Comparison of ENCODE assay signal across 8 mouse cellular contexts in the genomic region with DNA sequence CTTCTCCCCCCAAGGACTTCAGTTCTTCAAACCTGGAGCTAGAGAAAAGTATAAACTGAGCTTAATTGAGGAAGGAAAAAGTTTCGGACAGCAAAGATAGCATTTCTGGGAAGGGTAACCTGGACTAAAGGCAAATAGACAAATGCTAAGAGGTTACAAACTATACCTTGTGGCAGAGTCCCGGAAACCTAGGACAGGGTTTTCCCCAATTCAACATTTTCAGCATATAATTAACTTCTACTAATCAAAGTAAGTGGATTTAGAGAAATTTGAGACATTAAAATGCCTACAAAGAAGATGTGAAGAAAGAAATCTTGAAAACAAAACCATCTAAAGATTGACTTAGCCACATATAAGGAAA. TPM values are rescaled to one million over a fixed set of nuclear protein-coding genes. Genes with fewer than 3 reads are reported as not detected.
A peak's percentile ranks its signal among the peaks of the same experiment; 100 is the strongest.
DNase-seq lines count a peak whose midpoint lies in the region; ATAC-seq and TF ChIP-seq lines count a peak whose summit lies in the region.

No protein-coding gene starts in this region.

- H3K36me3 ChIP-seq in neural tube, embryonic 11.5 days (ENCODE audit: control insufficient read depth, insufficient read depth, low read length): 0 out of 2 replicates have a peak, but pooled peaks cover under 1% of the 10 kb centered on the region
- peaks cover 2% of the 10 kb centered on the region for H3K36me3 ChIP-seq in limb, embryonic 13.5 days
- peaks cover 2% of the 10 kb centered on the region; the same call in 1 of the 2 replicates for H3K36me3 ChIP-seq in stomach, embryonic 14.5 days (ENCODE audit: control insufficient read depth, insufficient read depth, low read length)

- peak overlapping the region; percentile 95 for H3K4me3 ChIP-seq in cerebellum, adult 2 months (replicated peaks; ENCODE audit: insufficient read depth, low read depth, low read length)
- H3K4me3 ChIP-seq in neural tube, embryonic 11.5 days (ENCODE audit: low read depth, low read length): peak overlapping the region; percentile 73
- H3K4me3 ChIP-seq in limb, embryonic 13.5 days: peak overlapping the region; percentile 82
- H3K4me3 ChIP-seq in stomach, embryonic 14.5 days (ENCODE audit: low read depth, low read length): peak overlapping the region; percentile 92

- TF ChIP-seq CTCF in cerebellum, adult 2 months (IDR thresholded peaks at IDR 0.05; ENCODE audit: borderline replicate concordance, insufficient read depth, low read depth, low read length): no peak

- peak overlapping the region; percentile 67 for H3K4me2 ChIP-seq in neural tube, embryonic 11.5 days (ENCODE audit: low read depth)
- peak overlapping the region; percentile 71 for H3K4me2 ChIP-seq in limb, embryonic 13.5 days (replicated peaks)
- H3K4me2 ChIP-seq in stomach, embryonic 14.5 days (replicated peaks; ENCODE audit: low read depth, low read length): peak overlapping the region; percentile 76

- ATAC-seq in neural tube, embryonic 11.5 days (ENCODE audit: insufficient read depth, low FRiP score, low TSS enrichment): no peak; the same call in 1 of the 2 replicates
- peak; percentile 6; the same call in 1 of the 2 replicates for ATAC-seq in limb, embryonic 13.5 days (ENCODE audit: low FRiP score, low read depth)
- ATAC-seq in stomach, embryonic 14.5 days (ENCODE audit: insufficient number of reproducible peaks, insufficient read depth, low FRiP score, low read depth): 0 out of 2 replicates have a peak, but pooled peaks have one; percentile 5

- H3K9me3 ChIP-seq in neural tube, embryonic 11.5 days (ENCODE audit: control insufficient read depth, low read length): no peaks in the 10 kb centered on the region
- peaks cover 5% of the 10 kb centered on the region; the same call in 1 of the 2 replicates for H3K9me3 ChIP-seq in limb, embryonic 13.5 days
- 0 out of 2 replicates have a peak, but pooled peaks cover 4% of the 10 kb centered on the region for H3K9me3 ChIP-seq in stomach, embryonic 14.5 days (ENCODE audit: control insufficient read depth, low read depth, low read length)

- H3K4me1 ChIP-seq in cerebellum, adult 2 months (ENCODE audit: control insufficient read depth, insufficient read depth, low read length): no peaks in the 10 kb centered on the region
- H3K4me1 ChIP-seq in neural tube, embryonic 11.5 days (ENCODE audit: control insufficient read depth, insufficient read depth, low read length): peaks cover 9% of the 10 kb centered on the region
- peaks cover 17% of the 10 kb centered on the region for H3K4me1 ChIP-seq in limb, embryonic 13.5 days
- peaks cover 15% of the 10 kb centered on the region for H3K4me1 ChIP-seq in stomach, embryonic 14.5 days (ENCODE audit: control insufficient read depth, insufficient read depth, low read length)

- no peak overlapping the region for H3K9ac ChIP-seq in neural tube, embryonic 11.5 days (ENCODE audit: low read length)
- peak overlapping the region; percentile 89; the same call in 1 of the 2 replicates for H3K9ac ChIP-seq in limb, embryonic 13.5 days
- no peak overlapping the region for H3K9ac ChIP-seq in stomach, embryonic 14.5 days (replicated peaks; ENCODE audit: low read depth, low read length)

- no peak overlapping the region for H3K27ac ChIP-seq in cerebellum, adult 2 months (ENCODE audit: insufficient read depth, low read length)
- H3K27ac ChIP-seq in neural tube, embryonic 11.5 days (ENCODE audit: low read depth, low read length): no peak overlapping the region
- no peak overlapping the region for H3K27ac ChIP-seq in limb, embryonic 13.5 days
- peak overlapping the region; percentile 78; the same call in 1 of the 2 replicates for H3K27ac ChIP-seq in stomach, embryonic 14.5 days (ENCODE audit: low read length)

- WGBS in cerebellum, adult 2 months: 82% methylated on average over 2 of the region's 2 CpGs
- WGBS in neural tube, embryonic 11.5 days: 88% methylated on average over 2 of the region's 2 CpGs
- WGBS in limb, embryonic 13.5 days: 87% methylated on average over 2 of the region's 2 CpGs
- WGBS in stomach, embryonic 14.5 days: 78% methylated on average over 2 of the region's 2 CpGs

- DNase-seq in cerebellum, adult 2 months: no peak
- DNase-seq in cerebellum, adult 18-20 months: no peak
- no peak for DNase-seq in neural tube, embryonic 11.5 days (ENCODE audit: low spot score)
- no peak for DNase-seq in neural tube, embryonic 10.5 days (ENCODE audit: extremely low spot score, low spot score)
- no peak for DNase-seq in frontal cortex, postnatal 10 days (ENCODE audit: low spot score in 2 of 2)
- no peak for DNase-seq in right cerebral cortex, postnatal 4 days

- TF ChIP-seq POLR2A in cerebellum, adult 2 months (IDR thresholded peaks at IDR 0.05; ENCODE audit: borderline replicate concordance, insufficient read depth, low read length): no peak

- no peaks in the 10 kb centered on the region for H3K27me3 ChIP-seq in cerebellum, adult 2 months (ENCODE audit: control insufficient read depth, insufficient read depth, low read length)
- no peaks in the 10 kb centered on the region for H3K27me3 ChIP-seq in neural tube, embryonic 11.5 days (ENCODE audit: control insufficient read depth, insufficient read depth, low read length)
- H3K27me3 ChIP-seq in limb, embryonic 13.5 days: no peaks in the 10 kb centered on the region
- no peaks in the 10 kb centered on the region for H3K27me3 ChIP-seq in stomach, embryonic 14.5 days (ENCODE audit: control insufficient read depth, insufficient read depth, low read length)

RNA-seq across cellular contexts. Expression of a gene that starts 0.4 kb away (rescaled TPM):
- polyA plus RNA-seq in cerebellum, adult 2 months (2012; rRNA removed): 15.2 and 17.2 TPM in 2 replicates
- 70.6 and 81.1 TPM in 2 replicates for polyA plus RNA-seq in neural tube, embryonic 11.5 days (2014; fragmentation: Nextera tagmentation; extraction: Ambion mirVana)
- polyA plus RNA-seq in limb, embryonic 13.5 days (2015; fragmentation: Nextera tagmentation; extraction: Ambion mirVana): 52.1 and 58.1 TPM in 2 replicates
- polyA plus RNA-seq in stomach, embryonic 14.5 days (2014; fragmentation: Nextera tagmentation; extraction: Ambion mirVana): 75.5 and 80.5 TPM in 2 replicates
